Mouse (Mus musculus): ENCODE data around the gene Ubox5. TPM values are rescaled to one million over a fixed set of nuclear protein-coding genes. Genes with fewer than 3 reads are reported as not detected.
A peak's percentile ranks its signal among the peaks of the same experiment; 100 is the strongest.

The Ubox5 gene
- polyA plus RNA-seq, 1 experiment from 2014 or later, result 17.3 TPM

DNA sequence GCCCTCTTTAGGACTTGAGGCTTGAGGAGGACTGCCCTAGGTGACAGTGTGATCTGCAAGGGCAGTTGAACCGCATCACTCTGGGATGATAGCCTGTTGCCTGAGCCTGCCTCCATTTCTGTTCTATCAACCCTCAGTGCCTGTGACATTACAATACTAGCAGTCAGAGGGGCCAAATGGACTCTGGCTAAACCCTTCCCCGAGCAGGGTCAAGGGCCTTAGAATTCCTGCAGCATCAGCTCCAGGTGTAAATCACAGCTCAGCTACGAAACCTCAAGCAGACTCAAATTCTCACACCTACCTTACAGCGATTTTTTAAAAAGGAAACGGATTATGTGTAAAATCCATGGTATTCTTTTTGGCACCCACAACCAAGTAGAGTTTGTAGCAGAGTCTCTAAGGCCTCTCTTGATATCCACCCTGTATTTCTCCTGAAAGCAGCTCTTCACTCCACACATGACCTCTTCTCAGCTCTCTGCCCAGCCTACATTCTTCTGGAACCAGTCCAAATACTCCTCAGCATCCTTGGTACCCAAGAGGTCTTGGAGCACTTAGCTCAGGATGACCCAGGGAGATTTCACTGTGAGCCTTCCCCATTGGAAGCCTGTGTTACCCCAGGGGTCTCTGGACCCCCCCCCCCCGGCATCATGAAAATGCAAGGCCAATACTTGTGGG, 11.7 kb upstream of the Ubox5 start:
- Histone ChIP-seq H3K27me3 (ENCODE audit: control insufficient read depth, insufficient read depth, low read length) (peaks cover 20% of the 10 kb centered on the region), H3K36me3 (ENCODE audit: control insufficient read depth, insufficient read depth, low read length) (no peaks in the 10 kb centered on the region), H3K9me3 (ENCODE audit: control insufficient read depth, low read length) (no peaks in the 10 kb centered on the region), H3K4me2 (replicated peaks; ENCODE audit: low read depth, low read length) (peak overlapping the region; percentile 98; the same call in 1 of the 2 replicates), H3K9ac (ENCODE audit: low read depth, low read length) (peak overlapping the region; percentile 73; the same call in 1 of the 2 replicates), H3K4me3 (ENCODE audit: low read depth, low read length) (peak overlapping the region; percentile 64; the same call in 1 of the 2 replicates), H3K4me1 (replicated peaks; ENCODE audit: control insufficient read depth, insufficient read depth, low read length) (peaks cover 2% of the 10 kb centered on the region; the same call in 1 of the 2 replicates), H3K27ac (ENCODE audit: low read depth, low read length) (no peak overlapping the region)
- DNase-seq (ENCODE audit: low spot score), result no peak
- WGBS, result 72% methylated on average over 6 of the region's 6 CpGs
- ATAC-seq (ENCODE audit: low FRiP score), result no peak

DNA sequence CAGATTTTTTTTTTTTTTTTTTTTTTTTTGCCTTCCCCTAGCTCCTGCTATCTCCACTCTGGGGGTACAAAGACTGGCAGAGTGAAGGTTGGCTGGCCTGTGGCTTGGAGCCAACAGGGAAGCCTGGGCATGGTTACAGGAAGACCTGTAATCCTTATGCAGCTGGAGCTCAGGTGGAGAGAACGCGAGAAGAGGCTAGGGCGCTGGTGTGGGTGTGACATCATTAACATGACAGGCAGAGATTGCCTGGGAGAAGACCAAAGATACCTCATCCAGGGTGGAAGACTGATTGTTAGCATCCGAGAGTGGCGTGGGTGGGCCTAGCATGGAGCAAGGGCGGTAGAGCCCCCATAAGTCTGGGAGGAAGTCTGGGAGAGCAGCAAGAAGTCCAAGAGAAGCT, 9.4 kb upstream of the Ubox5 start:
- WGBS, result 73% methylated on average over 6 of the region's 6 CpGs
- H3K9ac ChIP-seq (ENCODE audit: low read depth, low read length), result no peak overlapping the region

GRCm38 (mm10) chr2:130638101-130638611, 8.3 kb upstream of the Ubox5 start:
- whole genome bisulfite sequencing, result 28% methylated on average over 16 of the region's 16 CpGs
- H3K27me3 ChIP-seq (ENCODE audit: control insufficient read depth, insufficient read depth, low read length), result peaks cover 50% of the 10 kb centered on the region
- no peak overlapping the region for H3K9ac ChIP-seq (ENCODE audit: low read depth, low read length)

More for the DNA sequence above, 9.4 kb upstream of the Ubox5 start:
- Histone ChIP-seq H3K4me3 (ENCODE audit: low read depth, low read length) (no peak overlapping the region), H3K27me3 (ENCODE audit: control insufficient read depth, insufficient read depth, low read length) (peaks cover 42% of the 10 kb centered on the region), H3K4me1 (replicated peaks; ENCODE audit: control insufficient read depth, insufficient read depth, low read length) (peaks cover 11% of the 10 kb centered on the region), H3K9me3 (ENCODE audit: control insufficient read depth, low read length) (no peaks in the 10 kb centered on the region), H3K27ac (ENCODE audit: low read depth, low read length) (no peak overlapping the region), H3K36me3 (ENCODE audit: control insufficient read depth, insufficient read depth, low read length) (no peaks in the 10 kb centered on the region), H3K4me2 (replicated peaks; ENCODE audit: low read depth, low read length) (no peak overlapping the region)
- ATAC-seq (ENCODE audit: low FRiP score) (no peak), DNase-seq (ENCODE audit: low spot score) (no peak)

GRCm38 (mm10) chr2:130635847-130636246, 6.0 kb upstream of the Ubox5 start:
- peak; percentile 32 for DNase-seq (ENCODE audit: low spot score)
- Histone ChIP-seq H3K4me1 (replicated peaks; ENCODE audit: control insufficient read depth, insufficient read depth, low read length) (peaks cover 8% of the 10 kb centered on the region), H3K4me2 (replicated peaks; ENCODE audit: low read depth, low read length) (peak overlapping the region; percentile 20), H3K9ac (ENCODE audit: low read depth, low read length) (no peak overlapping the region), H3K36me3 (ENCODE audit: control insufficient read depth, insufficient read depth, low read length) (no peaks in the 10 kb centered on the region), H3K9me3 (ENCODE audit: control insufficient read depth, low read length) (no peaks in the 10 kb centered on the region), H3K4me3 (ENCODE audit: low read depth, low read length) (no peak overlapping the region), H3K27ac (ENCODE audit: low read depth, low read length) (no peak overlapping the region), H3K27me3 (ENCODE audit: control insufficient read depth, insufficient read depth, low read length) (peaks cover 48% of the 10 kb centered on the region)
- WGBS, result 6% methylated on average over 21 of the region's 21 CpGs
- ATAC-seq (ENCODE audit: low FRiP score), result no peak

More at GRCm38 (mm10) chr2:130638101-130638611, 8.3 kb upstream of the Ubox5 start:
- Histone ChIP-seq H3K4me1 (replicated peaks; ENCODE audit: control insufficient read depth, insufficient read depth, low read length) (peaks cover 11% of the 10 kb centered on the region), H3K4me2 (replicated peaks; ENCODE audit: low read depth, low read length) (no peak overlapping the region), H3K27ac (ENCODE audit: low read depth, low read length) (no peak overlapping the region), H3K4me3 (ENCODE audit: low read depth, low read length) (no peak overlapping the region), H3K9me3 (ENCODE audit: control insufficient read depth, low read length) (no peaks in the 10 kb centered on the region), H3K36me3 (ENCODE audit: control insufficient read depth, insufficient read depth, low read length) (no peaks in the 10 kb centered on the region)
- no peak for DNase-seq (ENCODE audit: low spot score)
- no peak for ATAC-seq (ENCODE audit: low FRiP score)

GRCm38 (mm10) chr2:130634739-130635411, 5.0 kb upstream of the Ubox5 start:
- Histone ChIP-seq H3K9me3 (ENCODE audit: control insufficient read depth, low read length) (no peaks in the 10 kb centered on the region), H3K4me3 (ENCODE audit: low read depth, low read length) (peak overlapping the region; percentile 35), H3K4me1 (replicated peaks; ENCODE audit: control insufficient read depth, insufficient read depth, low read length) (peaks cover 8% of the 10 kb centered on the region), H3K27ac (ENCODE audit: low read depth, low read length) (no peak overlapping the region), H3K4me2 (replicated peaks; ENCODE audit: low read depth, low read length) (peak overlapping the region; percentile 78), H3K27me3 (ENCODE audit: control insufficient read depth, insufficient read depth, low read length) (peaks cover 48% of the 10 kb centered on the region), H3K36me3 (ENCODE audit: control insufficient read depth, insufficient read depth, low read length) (no peaks in the 10 kb centered on the region), H3K9ac (ENCODE audit: low read depth, low read length) (peak overlapping the region; percentile 52)
- WGBS, result under 1% methylated on average over 33 of the region's 38 CpGs
- peak; percentile 53 for ATAC-seq (ENCODE audit: low FRiP score)
- DNase-seq (ENCODE audit: low spot score), result peak; percentile 59

GRCm38 (mm10) chr2:130634006-130634738, 4.3 kb upstream of the Ubox5 start:
- Histone ChIP-seq H3K27ac (ENCODE audit: low read depth, low read length) (no peak overlapping the region), H3K9ac (ENCODE audit: low read depth, low read length) (peak overlapping the region; percentile 52; the same call in 1 of the 2 replicates), H3K36me3 (ENCODE audit: control insufficient read depth, insufficient read depth, low read length) (no peaks in the 10 kb centered on the region), H3K27me3 (ENCODE audit: control insufficient read depth, insufficient read depth, low read length) (peaks cover 48% of the 10 kb centered on the region), H3K4me3 (ENCODE audit: low read depth, low read length) (peak overlapping the region; percentile 35), H3K4me2 (replicated peaks; ENCODE audit: low read depth, low read length) (peak overlapping the region; percentile 78), H3K9me3 (ENCODE audit: control insufficient read depth, low read length) (no peaks in the 10 kb centered on the region), H3K4me1 (replicated peaks; ENCODE audit: control insufficient read depth, insufficient read depth, low read length) (peaks cover 8% of the 10 kb centered on the region)
- ATAC-seq (ENCODE audit: low FRiP score), result peak; percentile 53; the same call in 1 of the 2 replicates
- WGBS, result 7% methylated on average over 14 of the region's 14 CpGs
- DNase-seq (ENCODE audit: low spot score), result peak; percentile 51

DNA sequence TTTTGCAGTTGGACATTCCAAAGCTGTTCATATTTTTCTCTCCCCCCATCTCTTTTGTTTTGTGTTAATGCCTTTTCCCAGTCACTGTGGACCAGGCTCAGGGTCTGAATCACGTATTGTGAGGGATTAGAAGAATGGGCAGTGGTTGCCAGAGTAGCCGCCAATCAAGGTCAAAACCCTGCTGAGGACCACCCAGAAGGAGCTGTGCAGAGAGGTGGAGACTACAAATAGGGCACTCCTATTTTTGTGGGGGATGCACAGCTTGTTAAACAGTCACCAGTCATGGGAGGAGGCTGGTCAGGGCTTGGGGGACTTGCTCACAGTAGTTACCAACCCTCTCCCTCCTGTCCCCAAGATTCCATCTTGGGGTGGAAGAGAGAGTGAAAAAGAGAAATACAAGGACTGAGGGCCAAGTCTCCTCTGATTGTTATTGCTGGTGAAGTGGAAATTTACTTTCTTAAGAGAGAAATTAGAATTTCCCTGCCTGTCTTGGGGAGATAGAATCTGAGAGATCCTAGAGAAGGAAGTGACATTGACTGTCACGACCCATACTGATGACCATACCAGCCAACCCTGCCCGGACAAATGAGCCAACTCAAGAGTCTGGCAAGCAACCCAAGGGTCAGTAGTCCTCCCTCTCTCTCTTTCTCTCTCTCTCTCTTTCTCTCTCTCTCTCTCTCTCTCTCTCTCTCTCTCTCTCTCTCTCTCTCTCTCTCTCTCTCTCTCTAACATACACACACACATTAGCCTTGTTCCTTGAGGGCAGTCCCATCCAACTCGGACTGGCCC, 3.2 kb upstream of the Ubox5 start:
- no peak overlapping the region for H3K4me2 ChIP-seq (replicated peaks; ENCODE audit: low read depth, low read length)
- H3K4me3 ChIP-seq (ENCODE audit: low read depth, low read length), result no peak overlapping the region
- H3K9ac ChIP-seq (ENCODE audit: low read depth, low read length), result no peak overlapping the region
- 40% methylated on average over 5 of the region's 5 CpGs for WGBS
- no peak overlapping the region for H3K27ac ChIP-seq (ENCODE audit: low read depth, low read length)
- ATAC-seq (ENCODE audit: low FRiP score) (no peak), DNase-seq (ENCODE audit: low spot score) (peak; percentile 61)
- no peaks in the 10 kb centered on the region for H3K9me3 ChIP-seq (ENCODE audit: control insufficient read depth, low read length)
- H3K4me1 ChIP-seq (replicated peaks; ENCODE audit: control insufficient read depth, insufficient read depth, low read length), result peaks cover 8% of the 10 kb centered on the region
- peaks cover 43% of the 10 kb centered on the region for H3K27me3 ChIP-seq (ENCODE audit: control insufficient read depth, insufficient read depth, low read length)
- no peaks in the 10 kb centered on the region for H3K36me3 ChIP-seq (ENCODE audit: control insufficient read depth, insufficient read depth, low read length)

GRCm38 (mm10) chr2:130632416-130632815, 2.6 kb upstream of the Ubox5 start:
- Histone ChIP-seq H3K9ac (ENCODE audit: low read depth, low read length) (no peak overlapping the region), H3K27me3 (ENCODE audit: control insufficient read depth, insufficient read depth, low read length) (peaks cover 39% of the 10 kb centered on the region), H3K27ac (ENCODE audit: low read depth, low read length) (no peak overlapping the region), H3K4me3 (ENCODE audit: low read depth, low read length) (no peak overlapping the region), H3K9me3 (ENCODE audit: control insufficient read depth, low read length) (no peaks in the 10 kb centered on the region), H3K4me2 (replicated peaks; ENCODE audit: low read depth, low read length) (no peak overlapping the region), H3K36me3 (ENCODE audit: control insufficient read depth, insufficient read depth, low read length) (no peaks in the 10 kb centered on the region; the same call in 1 of the 2 replicates), H3K4me1 (replicated peaks; ENCODE audit: control insufficient read depth, insufficient read depth, low read length) (peaks cover 8% of the 10 kb centered on the region)
- ATAC-seq (ENCODE audit: low FRiP score) (no peak), DNase-seq (ENCODE audit: low spot score) (no peak)
- 70% methylated on average over 1 of the region's 1 CpGs for WGBS

Measured in hindbrain, embryonic 11.5 days (tissue).